Mouse (Mus musculus) cerebellum, adult 2 months (tissue): ENCODE measurements around the gene Gm5741. TPM values are rescaled to one million over a fixed set of nuclear protein-coding genes. Genes with fewer than 3 reads are reported as not detected.
"Not testable (repeated sequence)": the region's sequence is repeated elsewhere in the genome, so short reads cannot be mapped to it uniquely, and the experiment has no call there.

ENCODE experiments used
- DNase-seq, 2 experiments: peaks; one replicate each; pipeline ENCODE4 v3.0.0; 2021
- H3K27ac ChIP-seq: fragments of 200-500 bp; 2 replicates; pipeline ENCODE4 v1.5.1; 2012; ENCODE audit warnings: low read length, control low read depth, inconsistent platforms; ENCODE audit not compliant: insufficient read depth
- H3K27me3 ChIP-seq: fragments of 200-500 bp; 2 replicates; pipeline ENCODE4 v1.6.1; 2012; ENCODE audit warnings: inconsistent platforms, mild to moderate bottlenecking, low read length, moderate library complexity; ENCODE audit not compliant: control insufficient read depth, insufficient read depth
- H3K4me1 ChIP-seq: fragments of 200-500 bp; 2 replicates; pipeline ENCODE4 v1.6.1; 2011; ENCODE audit warnings: low read length; ENCODE audit not compliant: control insufficient read depth, insufficient read depth
- H3K4me3 ChIP-seq: fragments of 200-500 bp; replicated peaks from 2 replicates; pipeline ENCODE3; 2011; ENCODE audit warnings: mild to moderate bottlenecking, low read depth, low read length, control low read depth; ENCODE audit not compliant: insufficient read depth
- CTCF ChIP-seq: fragments of 200-500 bp; IDR thresholded peaks from 2 replicates; pipeline ENCODE4 v1.5.1; 2011; ENCODE audit warnings: low read depth, mild to moderate bottlenecking, control low read depth, low read length, moderate library complexity, borderline replicate concordance; ENCODE audit not compliant: insufficient read depth
- POLR2A ChIP-seq: fragments of 200-500 bp; IDR thresholded peaks from 2 replicates; pipeline ENCODE4 v1.6.1; 2011; ENCODE audit warnings: low read length, control low read depth, borderline replicate concordance; ENCODE audit not compliant: insufficient read depth
- WGBS: fragments of 180-500 bp; shearing (Covaris S2); methylation state at CpG from one replicate; pipeline ENCODE4 v1.1.7; 2018; 5-methylcytosine and 5-hydroxymethylcytosine counted together
- polyA plus RNA-seq: library from polyadenylated mRNA; depleted of rRNA; stranded (reverse); fragments of >200 nt; gene quantifications from 2 replicates; pipeline ENCODE4 v1.2.3, GENCODE M21; 2012

Gene Gm5741
- polyA plus RNA-seq, 1 experiment, result not detected

DNA sequence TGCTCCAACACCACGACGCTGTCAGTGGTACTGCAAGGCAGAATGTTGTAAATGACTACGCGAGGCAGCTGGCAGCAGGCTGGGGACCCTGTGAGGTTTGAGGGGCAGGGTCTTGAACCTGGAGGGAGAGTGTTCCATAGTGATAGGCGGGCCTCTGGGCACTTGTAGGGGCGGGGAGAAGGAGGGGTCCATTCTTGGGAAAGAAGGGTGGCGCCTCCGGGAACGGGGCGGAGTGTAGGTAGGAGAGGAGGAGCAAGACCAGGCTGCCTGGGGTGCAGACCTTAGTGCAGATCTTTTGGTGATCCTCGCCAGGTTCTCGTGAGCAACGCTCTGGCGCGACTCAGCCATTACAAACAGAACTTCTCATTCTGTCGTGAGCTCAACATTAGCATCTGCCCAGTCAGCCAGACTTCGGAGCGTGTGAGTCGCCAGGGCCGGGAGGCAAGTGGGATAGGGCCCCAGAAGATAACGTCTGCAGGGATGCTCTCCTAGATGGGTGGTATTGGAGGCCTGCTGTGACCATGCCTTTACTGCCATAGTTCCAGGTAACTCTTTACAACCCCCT lies 23.8 kb upstream of the Gm5741 start:
- no peak for TF ChIP-seq CTCF
- TF ChIP-seq POLR2A, result no peak
- 25% methylated on average over 21 of the region's 21 CpGs for WGBS
- DNase-seq, result no peak
- Histone ChIP-seq H3K27ac (no peak overlapping the region), H3K4me1 (no peaks in the 10 kb centered on the region), H3K4me3 (no peak overlapping the region), H3K27me3 (no peaks in the 10 kb centered on the region)

DNA sequence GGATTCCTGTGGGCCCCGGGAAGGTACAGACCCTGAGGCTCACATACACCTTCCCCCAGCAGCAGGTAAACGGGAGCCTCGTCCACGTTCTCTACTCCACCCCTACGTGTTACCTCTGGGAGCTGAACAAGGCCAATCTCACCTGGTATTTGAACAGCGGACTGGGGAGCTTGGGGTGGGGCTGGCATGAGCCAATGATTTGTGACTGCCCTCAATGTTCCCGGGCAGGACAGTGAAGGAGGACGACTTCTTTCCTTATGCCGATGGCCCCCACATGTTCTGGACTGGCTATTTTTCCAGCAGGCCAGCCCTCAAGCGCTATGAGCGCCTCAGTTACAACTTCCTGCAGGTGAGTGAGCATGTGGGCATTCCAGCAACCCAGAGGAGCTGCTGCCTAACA lies 23.1 kb upstream of the Gm5741 start:
- no peak for TF ChIP-seq POLR2A
- TF ChIP-seq CTCF, result no peak
- 93% methylated on average over 11 of the region's 11 CpGs for WGBS
- Histone ChIP-seq H3K27me3 (no peaks in the 10 kb centered on the region), H3K4me3 (no peak overlapping the region), H3K4me1 (no peaks in the 10 kb centered on the region), H3K27ac (no peak overlapping the region)
- DNase-seq, result no peak

DNA sequence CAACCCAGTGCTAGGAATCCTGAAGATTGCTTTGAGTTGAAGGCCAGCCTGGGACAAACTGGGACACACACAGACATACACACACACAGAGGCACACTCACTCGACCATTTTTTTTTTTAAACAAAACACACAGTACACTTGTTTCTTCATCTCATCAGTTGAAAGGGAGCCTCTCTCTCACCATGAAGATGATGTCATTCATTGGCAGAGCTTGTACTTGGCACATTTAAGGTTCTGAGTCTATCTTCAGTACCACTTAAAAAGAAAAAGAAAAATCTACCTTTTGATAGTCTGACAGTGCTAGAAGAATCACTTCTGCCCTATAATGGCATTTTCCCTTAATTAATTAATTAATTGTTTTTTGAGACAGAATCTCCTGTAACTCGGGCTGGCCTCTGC lies 21.0 kb upstream of the Gm5741 start:
- TF ChIP-seq CTCF (no peak), POLR2A (no peak)
- Histone ChIP-seq H3K4me3 (no peak overlapping the region), H3K27ac (no peak overlapping the region), H3K27me3 (no peaks in the 10 kb centered on the region), H3K4me1 (0 out of 2 replicates have a peak, but pooled peaks cover 5% of the 10 kb centered on the region)
- DNase-seq, result no peak
- 72% methylated on average over 2 of the region's 2 CpGs for WGBS

DNA sequence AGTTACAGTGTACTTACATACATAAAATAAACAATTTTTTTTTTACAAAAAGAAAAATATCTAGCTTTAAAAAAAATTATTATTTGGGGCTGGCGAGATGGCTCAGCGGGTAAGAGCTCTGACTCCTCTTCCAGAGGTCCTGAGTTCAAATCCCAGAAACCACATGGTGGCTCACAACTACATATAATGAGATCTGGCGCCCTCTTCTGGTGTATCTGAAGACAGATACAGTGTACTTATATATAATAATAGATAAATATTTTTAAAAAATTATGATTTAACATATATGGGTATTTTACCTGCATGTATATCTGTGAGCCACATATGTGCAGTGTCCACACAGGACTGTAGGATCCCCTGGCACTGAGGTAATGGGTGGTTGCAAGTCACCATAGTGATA lies 18.5 kb upstream of the Gm5741 start:
- WGBS, result 82% methylated on average over 3 of the region's 3 CpGs
- TF ChIP-seq POLR2A, result no peak
- TF ChIP-seq CTCF, result no peak

DNA sequence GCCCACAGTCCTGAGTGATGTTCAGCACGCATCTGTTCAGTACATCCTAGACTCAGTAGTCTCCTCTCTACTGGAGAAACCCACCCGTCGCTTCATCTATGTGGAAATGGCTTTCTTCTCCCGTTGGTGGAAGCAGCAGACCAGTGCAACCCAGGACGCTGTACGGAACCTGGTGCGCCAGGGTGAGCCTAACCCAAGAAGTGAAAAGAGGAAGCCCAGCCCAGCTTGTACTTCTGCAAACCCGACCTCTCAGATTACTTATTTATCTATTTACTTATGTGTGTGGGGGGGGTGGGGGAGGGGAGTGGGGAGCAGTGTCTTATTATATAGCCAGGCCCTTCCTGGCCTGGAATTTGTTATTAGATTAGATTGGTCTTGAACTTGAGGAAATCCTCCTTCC lies 16.9 kb upstream of the Gm5741 start:
- peaks cover 10% of the 10 kb centered on the region; the same call in 1 of the 2 replicates for H3K4me1 ChIP-seq
- H3K4me3 ChIP-seq, result no peak overlapping the region
- no peak overlapping the region for H3K27ac ChIP-seq
- WGBS, result 90% methylated on average over 8 of the region's 8 CpGs
- TF ChIP-seq POLR2A (no peak), CTCF (no peak)
- no peak for DNase-seq
- H3K27me3 ChIP-seq, result no peaks in the 10 kb centered on the region

More for the DNA sequence above, 18.5 kb upstream of the Gm5741 start:
- Histone ChIP-seq H3K4me1 (0 out of 2 replicates have a peak, but pooled peaks cover 7% of the 10 kb centered on the region), H3K4me3 (no peak overlapping the region), H3K27me3 (no peaks in the 10 kb centered on the region), H3K27ac (no peak overlapping the region)
- DNase-seq, result no peak

DNA sequence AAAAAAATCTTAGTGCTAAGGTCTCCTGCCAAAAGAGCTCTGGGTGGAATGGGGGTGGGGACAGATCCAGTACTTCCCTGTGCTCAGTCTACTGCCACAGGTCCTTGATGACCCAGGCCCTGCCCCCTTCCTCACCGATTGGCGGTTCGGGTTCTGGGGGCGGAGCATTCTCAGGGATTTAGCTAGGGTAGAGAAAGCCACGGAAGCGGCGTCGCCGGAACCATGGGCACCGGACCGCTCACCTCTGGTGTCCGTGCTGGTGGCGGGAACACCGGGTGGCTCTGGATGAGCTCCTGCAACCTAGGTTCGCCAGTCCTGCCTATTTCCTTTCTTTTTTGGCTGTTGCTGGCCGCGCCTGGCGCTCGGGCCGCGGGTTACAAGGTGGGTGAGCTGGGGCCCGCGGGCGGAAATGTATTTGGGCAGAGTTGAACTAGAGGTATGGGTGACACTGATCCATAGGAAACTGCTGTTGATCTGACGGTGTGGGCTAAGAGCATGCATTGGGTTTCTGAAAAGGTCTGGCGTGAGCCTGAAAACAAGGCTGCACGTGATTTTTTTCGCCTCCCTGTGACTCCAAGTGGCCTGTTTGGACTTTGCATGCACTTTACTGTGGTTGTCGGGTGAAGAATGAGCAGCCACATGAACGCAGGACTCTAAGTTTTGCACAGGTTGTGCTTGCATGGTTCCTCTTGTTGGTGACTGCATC lies 15.5 kb upstream of the Gm5741 start, which contains the start of gene Man2b1:
TSS of gene Man2b1 (plus strand) at position 163 of the 706 bp plus-strand sequence.
- H3K4me3 ChIP-seq, result peak within 1 kb of the TSS; percentile 93
- peaks cover 13% of the 10 kb centered on the region for H3K4me1 ChIP-seq
- WGBS, result under 1% methylated on average over 30 of the region's 30 CpGs
- peak; percentile 80 for TF ChIP-seq POLR2A
- 0 out of 2 replicates have a peak, but pooled peaks have one; percentile 25 for TF ChIP-seq CTCF
- DNase-seq, result peak; percentile 87 to 90
- H3K27ac ChIP-seq, result peak within 1 kb of the TSS; percentile 70; the same call in 1 of the 2 replicates
- H3K27me3 ChIP-seq, result no peaks in the 10 kb centered on the region

DNA sequence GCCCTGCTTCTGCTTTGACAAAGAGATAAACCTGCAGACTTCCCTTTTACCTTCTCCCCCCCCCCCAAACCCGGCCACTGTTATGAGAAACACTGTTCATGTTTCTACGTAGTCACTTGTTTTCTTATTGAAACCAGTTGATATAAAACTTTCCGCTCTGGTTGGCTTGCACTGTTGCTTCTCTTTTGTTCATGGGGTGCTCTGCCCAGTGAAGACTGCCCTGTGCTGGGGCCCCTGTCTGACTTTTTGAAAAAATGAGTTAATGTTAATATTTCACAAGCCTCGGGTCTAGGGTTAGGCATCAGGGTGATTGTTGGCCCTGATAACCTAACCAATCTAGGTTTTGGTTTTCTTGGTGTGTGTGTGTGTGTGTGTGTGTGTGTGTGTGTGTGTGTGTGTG lies 14.4 kb upstream of the Gm5741 start:
- H3K4me1 ChIP-seq, result peaks cover 13% of the 10 kb centered on the region
- not testable (repeated sequence) for DNase-seq, H3K27ac ChIP-seq, H3K4me3 ChIP-seq, H3K27me3 ChIP-seq
- 87% methylated on average over 4 of the region's 4 CpGs for WGBS

DNA sequence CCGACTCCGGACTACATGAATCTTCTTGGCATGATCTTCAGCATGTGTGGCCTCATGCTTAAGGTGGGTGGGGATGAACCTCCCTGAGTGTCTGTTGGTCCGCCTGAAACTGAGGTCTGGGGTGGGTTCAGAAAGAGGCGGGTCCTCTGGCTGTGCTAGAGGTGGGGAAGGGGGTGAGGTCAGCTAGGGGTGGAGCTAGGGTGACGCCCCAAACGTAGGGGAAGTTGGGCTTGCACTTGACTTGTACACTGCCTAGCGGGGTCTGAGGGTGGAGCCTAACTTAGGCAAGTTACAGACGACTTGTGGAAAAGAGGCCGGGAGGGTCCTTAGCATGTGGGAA lies 13.4 kb upstream of the Gm5741 start, which contains the start of gene Wdr83:
TSS of gene Wdr83 (minus strand) at position 91 of the 340 bp plus-strand sequence.
- DNase-seq, result no peak
- Histone ChIP-seq H3K4me1 (peaks cover 13% of the 10 kb centered on the region), H3K27me3 (no peaks in the 10 kb centered on the region), H3K4me3 (peak within 1 kb of the TSS; percentile 73), H3K27ac (peak within 1 kb of the TSS; percentile 35)
- TF ChIP-seq CTCF (no peak), POLR2A (no peak)
- WGBS, result 1% methylated on average over 9 of the region's 9 CpGs
